Mouse (Mus musculus): ENCODE measurements at regions not wholly inside any gene's neighbourhood (a gene's known extent, or its start where the extent isn't known, plus 50 kb on each side); places are given as distances from the start of the nearest gene placed in this dataset.

DNA sequence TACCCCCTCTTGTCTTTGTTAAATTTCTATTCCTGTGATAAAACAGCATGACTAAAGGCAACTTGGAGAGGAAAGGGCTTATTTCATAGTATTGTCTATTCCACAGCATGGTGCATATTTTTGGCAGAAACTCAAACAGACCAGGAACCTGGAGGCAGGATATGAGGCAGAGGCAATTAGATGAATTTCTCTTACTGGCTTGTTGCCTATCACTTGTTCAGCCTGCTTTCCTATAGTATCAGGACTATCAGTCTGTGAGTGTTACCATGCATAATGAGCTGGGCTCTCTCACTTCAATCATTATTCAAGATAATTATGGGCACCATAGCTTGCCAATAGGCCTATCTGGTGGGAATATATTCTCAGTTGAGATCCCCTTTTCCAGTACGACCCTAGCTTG, 552.3 kb downstream of the Tbl1xr1 start:
- H3K27me3 ChIP-seq = no peaks in the 10 kb centered on the region
- in situ Hi-C loops (cut with MboI; ENCODE audit: low pct_unique_long_range_greater_than_20kb) = no loop called here
- no peak for TF ChIP-seq CTCF (IDR thresholded peaks at IDR 0.05)
- POLR2A ChIA-PET = no interaction called here
- CTCF ChIA-PET = interaction anchor here (1.3 kb wide), 1 partner anchor 10 kb away, joined by 4 read pairs; no protein-coding TSS in a partner anchor
- ATAC-seq = no peak
- no peak for DNase-seq (ENCODE audit: low read depth, low spot score)

All from Patski (cell line).